Mouse (Mus musculus): ENCODE measurements around the gene Gnb1.
A peak's percentile ranks its signal among the peaks of the same experiment; 100 is the strongest.

Gnb1 gene

DNA sequence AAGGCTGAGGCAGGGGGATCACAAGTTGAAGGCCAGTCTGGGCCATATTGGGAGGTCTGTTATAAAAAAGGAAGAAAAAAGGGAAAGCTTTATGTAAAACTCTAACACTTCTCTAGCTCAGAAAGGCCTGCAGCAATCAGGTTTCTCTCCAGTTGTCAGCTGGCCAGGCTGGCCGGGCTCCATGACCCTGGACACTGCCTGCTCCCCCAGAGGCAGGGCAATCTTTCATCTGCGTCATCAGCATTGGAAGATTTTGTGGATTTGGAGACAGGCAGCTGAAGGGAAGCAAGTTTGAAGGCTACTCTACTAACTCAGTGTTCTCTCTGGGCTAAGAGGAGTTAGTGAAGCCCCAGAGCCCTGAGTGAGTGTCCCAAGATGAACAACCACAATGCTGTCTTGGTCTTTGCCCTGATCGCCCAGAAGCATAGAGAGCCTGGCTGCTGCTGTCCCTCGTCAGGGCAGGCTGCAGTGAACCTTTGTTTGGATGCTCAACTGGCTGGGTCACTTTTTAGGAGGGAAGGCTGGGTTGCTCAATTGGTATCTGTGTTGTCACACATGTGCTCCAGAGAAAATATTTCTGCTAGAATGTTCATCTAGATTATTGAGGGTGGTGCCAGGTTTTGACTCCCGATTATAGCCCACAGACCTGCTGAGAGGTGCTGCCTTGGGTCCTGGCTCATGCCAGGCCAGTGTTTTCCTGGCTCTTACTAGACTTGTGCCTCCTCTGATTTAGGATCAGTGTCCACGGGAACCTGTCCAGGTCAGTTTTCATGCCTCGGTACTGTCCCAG lies 87.4 kb downstream of the Gnb1 start:
- no peak for DNase-seq (ENCODE audit: low spot score)

DNA sequence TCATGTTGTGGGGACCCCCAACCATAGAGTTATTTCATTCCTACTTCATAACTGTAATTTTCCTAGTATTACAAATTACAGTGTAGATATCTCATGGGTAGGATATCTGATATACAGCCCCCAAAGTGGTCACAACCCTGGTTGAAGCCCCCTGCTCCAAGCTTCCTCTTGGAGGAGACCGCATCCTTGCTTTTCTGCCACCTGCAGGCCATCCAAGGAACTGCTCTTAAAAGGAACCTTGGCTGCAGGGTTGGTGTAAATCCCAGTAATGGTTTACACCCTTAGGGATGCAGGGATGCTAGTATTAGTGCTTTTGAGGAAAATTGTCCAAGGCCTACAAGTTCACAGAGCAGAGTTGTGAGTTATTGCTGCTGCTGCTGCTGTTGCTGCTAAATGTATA lies 89.3 kb downstream of the Gnb1 start:
- DNase-seq (ENCODE audit: low spot score), result no peak

DNA sequence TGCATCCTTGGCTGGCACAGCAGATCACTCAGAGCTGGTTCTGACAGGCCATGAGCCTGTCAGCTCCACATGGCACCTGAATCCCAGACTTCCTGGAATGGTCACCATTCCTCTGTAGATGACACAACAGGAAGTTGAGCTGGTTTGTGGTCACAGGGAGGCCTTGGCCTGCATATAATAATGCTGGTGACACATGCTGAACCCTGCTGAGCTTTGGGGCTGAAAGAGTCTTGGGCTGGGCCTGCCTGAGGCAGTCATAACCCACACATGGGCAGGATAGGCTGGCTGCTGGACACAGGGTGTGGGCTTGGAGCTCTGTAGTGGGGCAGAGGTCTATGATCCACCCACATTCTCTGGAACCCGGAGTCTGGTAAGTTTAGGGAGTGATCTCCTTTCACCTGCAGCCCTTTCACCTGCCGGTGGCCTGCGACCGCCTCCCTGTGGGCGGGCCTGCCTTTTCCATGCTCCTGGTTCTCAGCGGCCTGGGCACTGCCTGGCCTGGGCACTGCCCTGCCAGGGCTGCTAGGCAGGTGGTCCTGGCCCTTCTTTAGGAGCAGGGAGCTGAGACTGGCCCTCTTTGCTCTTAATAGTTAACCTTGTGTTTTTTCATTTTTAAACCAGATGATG lies 91.2 kb downstream of the Gnb1 start:
- no peak for DNase-seq (ENCODE audit: low spot score)

DNA sequence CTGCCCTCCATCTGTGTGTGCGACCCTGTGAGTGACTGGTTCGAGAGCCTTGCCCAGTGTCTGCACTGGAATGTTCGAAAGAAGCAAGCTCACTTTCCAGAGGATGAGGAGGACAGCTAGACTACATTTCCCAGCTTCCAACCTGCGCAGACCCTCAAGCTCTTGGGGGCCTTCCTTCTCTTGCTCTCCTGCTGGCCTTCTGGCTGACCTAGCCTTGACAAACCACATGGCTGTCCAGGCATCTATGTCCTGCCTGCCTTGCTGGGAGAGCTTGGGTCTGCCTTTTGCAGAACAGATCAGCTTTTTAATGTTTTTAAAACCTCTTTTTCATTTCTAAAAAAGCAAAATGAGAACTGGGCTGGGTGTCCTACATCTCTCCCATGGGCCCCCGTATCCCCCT lies 98.2 kb downstream of the Gnb1 start:
- DNase-seq (ENCODE audit: low spot score), result no peak

DNA sequence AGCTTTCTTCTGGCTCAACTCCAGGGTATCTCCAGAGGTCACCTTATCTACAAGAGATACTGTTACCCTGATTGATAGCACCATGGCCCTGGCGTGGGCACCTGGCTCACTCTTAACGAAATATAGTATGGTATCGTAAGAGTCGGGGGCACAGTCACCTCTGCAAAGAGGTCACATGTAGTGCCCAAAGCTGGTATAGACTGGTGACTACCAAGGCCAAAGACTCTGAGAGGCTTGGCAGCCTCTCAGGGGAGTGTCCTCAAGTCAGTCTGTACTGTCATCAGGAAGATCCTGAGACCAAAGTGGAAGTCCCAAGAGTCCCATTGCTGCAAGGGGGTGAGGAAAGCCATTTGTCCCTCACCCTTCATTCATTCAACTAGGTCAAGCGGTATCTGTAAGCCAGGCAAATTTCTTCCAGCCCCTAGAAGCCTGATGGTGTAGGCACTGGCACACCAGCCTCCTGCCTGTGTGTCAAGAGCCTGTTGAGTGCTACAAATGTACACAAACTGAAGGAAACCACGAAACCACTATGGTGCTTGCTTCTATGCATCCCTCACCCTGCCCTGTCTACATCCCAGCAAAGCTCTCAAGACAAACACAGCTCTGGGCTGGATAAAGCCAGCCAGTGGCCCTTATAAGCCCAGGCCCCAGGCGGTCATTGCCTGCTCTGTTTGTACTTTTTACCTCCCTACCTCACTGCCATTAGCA lies 100.0 kb downstream of the Gnb1 start:
- no peak for DNase-seq (ENCODE audit: low spot score)

DNA sequence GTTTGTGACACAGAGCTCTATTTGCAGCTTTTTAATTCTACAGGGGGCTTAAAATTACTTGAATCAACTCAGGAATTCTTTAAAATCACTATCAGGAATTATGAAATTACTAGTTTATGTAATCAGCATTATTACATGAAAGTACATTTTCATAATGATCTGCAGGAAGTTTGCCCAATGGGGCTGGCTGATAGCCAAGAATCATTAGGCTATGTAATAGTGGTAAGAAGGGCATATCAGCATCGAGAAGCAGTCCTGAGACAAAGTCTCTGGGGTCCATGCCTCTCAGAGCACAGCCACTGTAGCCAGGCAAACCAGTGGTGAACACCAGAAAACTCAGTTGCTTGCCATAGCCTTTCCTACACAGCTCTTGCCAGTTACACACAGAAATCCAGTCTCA lies 102.6 kb downstream of the Gnb1 start:
- no peak for DNase-seq (ENCODE audit: low spot score)

GRCm38 (mm10) chr4:155595777-155596176 lies 104.6 kb downstream of the Gnb1 start:
- DNase-seq (ENCODE audit: low spot score), result no peak

DNA sequence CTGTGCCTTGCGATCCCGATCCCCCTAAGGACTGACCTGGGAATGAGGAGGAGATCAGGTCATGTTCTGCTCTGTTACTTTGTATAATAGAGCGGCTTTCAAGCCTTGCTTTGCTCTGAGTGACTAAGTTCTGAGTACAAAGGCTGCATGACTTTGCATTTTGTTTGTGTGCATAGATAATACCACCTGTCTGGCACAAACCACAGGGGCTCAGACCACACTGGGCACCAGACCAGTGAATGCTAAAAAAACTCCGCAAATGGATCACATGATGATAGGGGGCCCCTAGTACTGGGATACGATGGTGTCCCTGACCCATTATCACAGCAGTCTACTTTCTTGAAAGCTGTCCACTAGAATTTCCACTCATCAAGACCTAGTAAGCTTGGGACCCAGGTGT lies 105.4 kb downstream of the Gnb1 start:
- no peak for DNase-seq (ENCODE audit: low spot score)

DNA sequence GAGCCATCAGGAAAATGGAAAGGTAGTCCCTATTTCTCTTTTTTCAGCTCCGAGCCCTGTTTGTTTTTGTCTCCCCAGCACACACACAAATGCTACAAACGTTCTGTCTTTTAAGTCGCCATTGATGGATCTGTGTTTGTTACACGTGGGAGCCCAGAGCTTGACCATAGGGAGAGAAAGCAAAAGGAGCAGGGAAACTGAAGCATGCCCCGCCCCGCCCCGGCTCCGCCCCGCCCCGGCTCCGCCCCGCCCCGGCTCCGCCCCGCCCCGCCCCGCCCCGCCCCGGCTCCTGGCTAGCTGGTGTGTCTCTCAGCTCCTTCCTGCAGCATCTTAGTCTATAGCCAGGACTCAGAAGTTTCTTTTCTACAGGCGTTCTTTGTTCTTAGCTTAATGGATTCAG lies 107.4 kb downstream of the Gnb1 start:
- no peak for DNase-seq (ENCODE audit: low spot score)

GRCm38 (mm10) chr4:155599901-155600825 lies 109.0 kb downstream of the Gnb1 start:
- DNase-seq (ENCODE audit: low spot score), result no peak

GRCm38 (mm10) chr4:155601091-155601996 lies 110.2 kb downstream of the Gnb1 start, which contains the start of gene Slc35e2:
Gene Slc35e2, plus strand, starts transcription at chr4:155601416.
- peak; percentile 96 for DNase-seq (ENCODE audit: low spot score)

GRCm38 (mm10) chr4:155601997-155602456 lies 110.9 kb downstream of the Gnb1 start:
- peak; percentile 12 for DNase-seq (ENCODE audit: low spot score)

GRCm38 (mm10) chr4:155602753-155603152 lies 111.6 kb downstream of the Gnb1 start:
- no peak for DNase-seq (ENCODE audit: low spot score)

GRCm38 (mm10) chr4:155603801-155604200 lies 112.6 kb downstream of the Gnb1 start:
- DNase-seq (ENCODE audit: low spot score), result no peak

DNA sequence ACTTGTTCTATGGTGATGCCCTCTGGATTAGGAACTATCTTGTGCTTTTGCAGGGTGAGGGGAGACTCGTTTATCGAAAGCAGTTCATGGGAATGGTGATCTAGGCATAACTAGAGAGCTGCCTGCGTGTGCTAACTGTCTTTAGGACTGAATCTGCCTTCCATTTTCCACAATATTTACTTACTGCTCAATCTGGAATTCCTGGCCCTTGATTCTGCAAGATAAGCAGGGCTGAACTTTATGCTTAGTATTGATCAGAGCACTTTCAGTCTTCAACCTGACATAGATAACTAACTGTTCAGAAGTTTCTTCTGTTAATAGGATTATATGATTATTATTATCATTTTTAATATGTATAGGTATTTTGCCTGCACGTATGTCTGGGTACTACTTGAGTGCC lies 114.0 kb downstream of the Gnb1 start:
- DNase-seq (ENCODE audit: low spot score), result no peak

GRCm38 (mm10) chr4:155606825-155607224 lies 115.7 kb downstream of the Gnb1 start:
- DNase-seq (ENCODE audit: low spot score), result no peak
